Mouse (Mus musculus) midbrain, embryonic 14.5 days (tissue): Measurements from ENCODE around the gene Eif4g3. TPM values are rescaled to one million over a fixed set of nuclear protein-coding genes. Genes with fewer than 3 reads are reported as not detected.
A peak's percentile ranks its signal among the peaks of the same experiment; 100 is the strongest.
"Not testable (repeated sequence)": the region's sequence is repeated elsewhere in the genome, so short reads cannot be mapped to it uniquely, and the experiment has no call there.

Experiments used
- ATAC-seq: fragments of 200-750 bp; cut with Nextera tagmentation; 2 replicates; pipeline ENCODE4 v1.8.0; 2017; ENCODE audit warnings: moderate number of reproducible peaks, moderate library complexity; ENCODE audit not compliant: low FRiP score, low TSS enrichment
- DNase-seq: peaks from one replicate; pipeline ENCODE4 v3.0.0-alpha.2; 2015
- H3K27ac ChIP-seq: fragments of 300-500 bp; sonication (generic); replicated peaks from 2 replicates; pipeline ENCODE4 v1.5.1; 2014; ENCODE audit warnings: mild to moderate bottlenecking, low read depth, low read length, moderate library complexity
- H3K27me3 ChIP-seq: fragments of 300-500 bp; sonication (generic); 2 replicates; pipeline ENCODE4 v1.6.1; 2014; ENCODE audit warnings: low read length, control low read depth, mixed read lengths; ENCODE audit not compliant: control insufficient read depth, insufficient read depth
- H3K36me3 ChIP-seq: fragments of 300-500 bp; sonication (generic); 2 replicates; pipeline ENCODE4 v1.6.1; 2014; ENCODE audit warnings: low read length, control low read depth; ENCODE audit not compliant: control insufficient read depth, insufficient read depth
- H3K4me1 ChIP-seq: fragments of 300-500 bp; sonication (generic); 2 replicates; pipeline ENCODE4 v1.6.1; 2014; ENCODE audit warnings: mild to moderate bottlenecking, antibody characterized with exemption, low read length, control low read depth; ENCODE audit not compliant: control insufficient read depth, insufficient read depth
- H3K4me2 ChIP-seq: fragments of 300-500 bp; sonication (generic); 2 replicates; pipeline ENCODE4 v1.6.1; 2014; ENCODE audit warnings: mild to moderate bottlenecking, low read length, moderate library complexity
- H3K4me3 ChIP-seq: fragments of 300-500 bp; sonication (generic); replicated peaks from 2 replicates; pipeline ENCODE4 v1.5.1; 2014; ENCODE audit warnings: low read depth, low read length
- H3K9ac ChIP-seq: fragments of 300-500 bp; sonication (generic); replicated peaks from 2 replicates; pipeline ENCODE4 v1.6.1; 2014; ENCODE audit warnings: mild to moderate bottlenecking, low read length, moderate library complexity
- H3K9me3 ChIP-seq: fragments of 300-500 bp; sonication (generic); 2 replicates; pipeline ENCODE4 v1.6.1; 2016; ENCODE audit warnings: low read length, control low read depth, mixed read lengths; ENCODE audit not compliant: control insufficient read depth
- WGBS: fragments of 180-500 bp; shearing (Covaris S2); extraction: QIAGEN DNeasy Blood & Tissue Kit; methylation state at CpG from one replicate; pipeline ENCODE4 v1.1.7; 2014; 5-methylcytosine and 5-hydroxymethylcytosine counted together
- polyA plus RNA-seq: library from polyadenylated mRNA; unstranded; fragments of >200 nt; fragmentation: Nextera tagmentation; extraction: Ambion mirVana; gene quantifications from 2 replicates; pipeline ENCODE4 v1.2.1, GENCODE M21; 2014

Gene Eif4g3
- polyA plus RNA-seq, 1 experiment from 2014 or later: 63.0 TPM

- Histone ChIP-seq H3K36me3 (peaks cover 58% of the 10 kb centered on the region), H3K4me2 (no peak overlapping the region)
Observed at GRCm38 (mm10) chr4:137960757-137961156, 32.1 kb upstream of the Eif4g3 start.

GRCm38 (mm10) chr4:137962643-137963350 lies 30.0 kb upstream of the Eif4g3 start:
- Histone ChIP-seq H3K4me3 (no peak overlapping the region), H3K27me3 (no peaks in the 10 kb centered on the region), H3K4me2 (no peak overlapping the region), H3K9ac (no peak overlapping the region), H3K27ac (no peak overlapping the region), H3K4me1 (no peaks in the 10 kb centered on the region), H3K36me3 (peaks cover 41% of the 10 kb centered on the region), H3K9me3 (0 out of 2 replicates have a peak, but pooled peaks cover 5% of the 10 kb centered on the region)
- 90% methylated on average over 20 of the region's 20 CpGs for WGBS
- ATAC-seq: no peak
- peak; percentile 27 for DNase-seq

More at GRCm38 (mm10) chr4:137960757-137961156, 32.1 kb upstream of the Eif4g3 start:
- Histone ChIP-seq H3K27ac (no peak overlapping the region), H3K27me3 (no peaks in the 10 kb centered on the region), H3K9ac (no peak overlapping the region), H3K9me3 (0 out of 2 replicates have a peak, but pooled peaks cover 5% of the 10 kb centered on the region), H3K4me1 (no peaks in the 10 kb centered on the region), H3K4me3 (no peak overlapping the region)
- DNase-seq (no peak), ATAC-seq (no peak)
- 85% methylated on average over 11 of the region's 11 CpGs for WGBS

GRCm38 (mm10) chr4:137963431-137963830 lies 29.4 kb upstream of the Eif4g3 start:
- Histone ChIP-seq H3K27ac (no peak overlapping the region), H3K9ac (no peak overlapping the region), H3K27me3 (no peaks in the 10 kb centered on the region), H3K4me1 (no peaks in the 10 kb centered on the region), H3K4me3 (no peak overlapping the region), H3K9me3 (0 out of 2 replicates have a peak, but pooled peaks cover 5% of the 10 kb centered on the region), H3K36me3 (peaks cover 37% of the 10 kb centered on the region), H3K4me2 (no peak overlapping the region)
- 87% methylated on average over 6 of the region's 6 CpGs for WGBS
- ATAC-seq (no peak), DNase-seq (no peak)

GRCm38 (mm10) chr4:137963881-137964584 lies 28.8 kb upstream of the Eif4g3 start:
- Histone ChIP-seq H3K4me3 (no peak overlapping the region), H3K4me2 (no peak overlapping the region), H3K36me3 (peaks cover 34% of the 10 kb centered on the region), H3K9me3 (0 out of 2 replicates have a peak, but pooled peaks cover 5% of the 10 kb centered on the region), H3K27ac (no peak overlapping the region), H3K27me3 (no peaks in the 10 kb centered on the region), H3K4me1 (no peaks in the 10 kb centered on the region), H3K9ac (no peak overlapping the region)
- 57% methylated on average over 9 of the region's 9 CpGs for WGBS
- peak; percentile 88 for DNase-seq
- peak; percentile 50; the same call in 1 of the 2 replicates for ATAC-seq

GRCm38 (mm10) chr4:137964585-137964930 lies 28.3 kb upstream of the Eif4g3 start:
- no peak overlapping the region for H3K27ac ChIP-seq
- ATAC-seq: no peak
- H3K4me3 ChIP-seq: no peak overlapping the region
- 97% methylated on average over 11 of the region's 11 CpGs for WGBS
- H3K4me1 ChIP-seq: no peaks in the 10 kb centered on the region
- H3K4me2 ChIP-seq: no peak overlapping the region
- H3K9me3 ChIP-seq: 0 out of 2 replicates have a peak, but pooled peaks cover 3% of the 10 kb centered on the region
- no peak overlapping the region for H3K9ac ChIP-seq
- no peak for DNase-seq
- peaks cover 28% of the 10 kb centered on the region for H3K36me3 ChIP-seq
- H3K27me3 ChIP-seq: no peaks in the 10 kb centered on the region

GRCm38 (mm10) chr4:137968203-137968602 lies 24.6 kb upstream of the Eif4g3 start:
- Histone ChIP-seq H3K9me3 (no peaks in the 10 kb centered on the region), H3K4me1 (no peaks in the 10 kb centered on the region), H3K36me3 (peaks cover 4% of the 10 kb centered on the region; the same call in 1 of the 2 replicates), H3K27me3 (no peaks in the 10 kb centered on the region), H3K4me3 (no peak overlapping the region), H3K9ac (no peak overlapping the region), H3K4me2 (no peak overlapping the region), H3K27ac (no peak overlapping the region)
- ATAC-seq (0 out of 2 replicates have a peak, but pooled peaks have one; percentile 51), DNase-seq (peak; percentile 94)
- WGBS: 7% methylated on average over 9 of the region's 9 CpGs

- no CpG with 5 or more reads among the region's 11 CpGs for WGBS
- H3K4me3 ChIP-seq, H3K4me2 ChIP-seq, H3K36me3 ChIP-seq, DNase-seq, H3K4me1 ChIP-seq, H3K27ac ChIP-seq, H3K27me3 ChIP-seq, H3K9ac ChIP-seq, H3K9me3 ChIP-seq: not testable (repeated sequence)
- ATAC-seq: peak; percentile 65; the same call in 1 of the 2 replicates
Observed at GRCm38 (mm10) chr4:137970623-137971199, 22.1 kb upstream of the Eif4g3 start.

GRCm38 (mm10) chr4:137974856-137975432 lies 17.9 kb upstream of the Eif4g3 start:
- DNase-seq, H3K4me1 ChIP-seq, H3K4me3 ChIP-seq, H3K36me3 ChIP-seq, H3K9me3 ChIP-seq, H3K4me2 ChIP-seq, H3K27me3 ChIP-seq, H3K27ac ChIP-seq, H3K9ac ChIP-seq: not testable (repeated sequence)
- WGBS: no CpG with 5 or more reads among the region's 11 CpGs
- ATAC-seq: peak; percentile 60; the same call in 1 of the 2 replicates
